Mouse (Mus musculus) lung, adult 2 months (tissue): ENCODE measurements around the gene Dner. TPM values are rescaled to one million over a fixed set of nuclear protein-coding genes. Genes with fewer than 3 reads are reported as not detected.
"Not testable (repeated sequence)": the region's sequence is repeated elsewhere in the genome, so short reads cannot be mapped to it uniquely, and the experiment has no call there.

Experiments
- DNase-seq: peaks from one replicate; pipeline ENCODE4 v3.0.0; 2022
- H3K4me1 ChIP-seq: fragments of 200-500 bp; 2 replicates; pipeline ENCODE4 v1.6.1; 2011; ENCODE audit warnings: low read length; ENCODE audit not compliant: control insufficient read depth, insufficient read depth
- H3K4me3 ChIP-seq: fragments of 200-500 bp; replicated peaks from 2 replicates; pipeline ENCODE3; 2011; ENCODE audit warnings: low read depth, mild to moderate bottlenecking, control low read depth, low read length; ENCODE audit errors: extremely low read depth
- CTCF ChIP-seq: fragments of 200-500 bp; IDR thresholded peaks from 2 replicates; pipeline ENCODE4 v1.5.1; 2011; ENCODE audit warnings: mild to moderate bottlenecking, low read length, control low read depth; ENCODE audit not compliant: insufficient read depth
- POLR2A ChIP-seq: fragments of 200-500 bp; IDR thresholded peaks from 2 replicates; pipeline ENCODE4 v1.6.1; 2011; ENCODE audit warnings: low read depth, mild to moderate bottlenecking, control low read depth, low read length, borderline replicate concordance; ENCODE audit errors: extremely low read depth
- whole genome bisulfite sequencing: fragments of 180-500 bp; shearing (Covaris S2); methylation state at CpG from one replicate; pipeline ENCODE4 v1.1.7; 2018; 5-methylcytosine and 5-hydroxymethylcytosine counted together
- polyA plus RNA-seq: library from polyadenylated mRNA; depleted of rRNA; stranded (reverse); fragments of >200 nt; gene quantifications from 2 replicates; pipeline ENCODE4 v1.2.3, GENCODE M21; 2012

Dner gene
- polyA plus RNA-seq, 1 experiment = 1.5 TPM

DNA sequence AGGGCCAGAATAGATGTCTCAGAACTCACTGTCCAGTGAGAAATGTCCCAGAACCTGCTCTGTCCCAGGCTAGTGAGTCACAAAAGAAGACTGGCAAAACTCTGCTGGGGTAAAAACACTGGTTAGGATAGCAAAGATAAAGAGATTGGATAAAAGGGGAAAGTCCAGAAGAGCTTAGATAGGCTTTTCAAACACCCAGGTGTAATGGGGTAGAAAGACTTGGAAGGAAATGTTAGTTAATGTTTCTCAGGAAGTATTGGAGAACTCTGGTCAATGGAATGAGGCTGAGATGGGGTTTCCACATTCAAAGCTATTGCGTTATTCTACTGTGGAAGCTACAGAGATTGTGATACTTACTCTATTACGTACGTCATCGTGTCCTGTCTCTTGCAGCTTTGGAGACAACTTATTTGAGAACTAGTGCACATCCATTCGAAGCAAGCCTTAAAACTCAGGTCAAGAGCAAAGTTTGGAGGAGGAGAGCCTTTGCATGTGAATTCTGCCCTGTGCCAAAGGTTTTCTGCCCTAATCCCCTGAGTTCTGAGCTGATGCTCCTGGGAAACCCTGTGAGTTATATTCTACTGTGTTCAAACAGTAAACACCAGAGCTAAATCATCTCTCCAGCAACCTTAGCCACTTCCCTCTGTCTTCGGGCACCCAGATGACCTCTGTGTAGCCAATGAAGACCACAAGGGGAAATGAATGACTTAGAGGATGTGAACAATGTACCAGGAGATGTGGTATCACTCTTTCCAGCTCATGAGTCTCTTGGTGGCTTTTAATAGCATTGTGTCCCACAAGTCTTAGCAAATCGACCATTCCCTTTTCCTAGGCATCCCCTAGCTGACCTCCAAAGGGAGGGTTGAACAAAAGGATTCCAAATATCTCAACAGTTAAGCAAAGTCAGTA lies 333.1 kb downstream of the Dner start:
- Histone ChIP-seq H3K4me3 (no peak overlapping the region), H3K4me1 (no peaks in the 10 kb centered on the region; the same call in 1 of the 2 replicates)
- no peak for DNase-seq
- no peak for TF ChIP-seq CTCF
- no peak for TF ChIP-seq POLR2A
- 72% methylated on average over 7 of the region's 7 CpGs for WGBS

GRCm38 (mm10) chr1:84362209-84362608 lies 333.8 kb downstream of the Dner start:
- H3K4me1 ChIP-seq = no peaks in the 10 kb centered on the region; the same call in 1 of the 2 replicates
- WGBS = 61% methylated on average over 1 of the region's 1 CpGs
- TF ChIP-seq POLR2A (no peak), CTCF (no peak)
- H3K4me3 ChIP-seq = no peak overlapping the region
- no peak for DNase-seq

GRCm38 (mm10) chr1:84361389-84361788 lies 334.6 kb downstream of the Dner start:
- Histone ChIP-seq H3K4me1 (no peaks in the 10 kb centered on the region; the same call in 1 of the 2 replicates), H3K4me3 (no peak overlapping the region)
- DNase-seq = no peak
- TF ChIP-seq CTCF = no peak
- no peak for TF ChIP-seq POLR2A
- 60% methylated on average over 3 of the region's 3 CpGs for WGBS

- TF ChIP-seq CTCF (no peak), POLR2A (no peak)
- DNase-seq = no peak
- 67% methylated on average over 6 of the region's 6 CpGs for WGBS
- no peaks in the 10 kb centered on the region; the same call in 1 of the 2 replicates for H3K4me1 ChIP-seq
- H3K4me3 ChIP-seq = no peak overlapping the region
Measured at GRCm38 (mm10) chr1:84359611-84360500, 336.2 kb downstream of the Dner start.

DNA sequence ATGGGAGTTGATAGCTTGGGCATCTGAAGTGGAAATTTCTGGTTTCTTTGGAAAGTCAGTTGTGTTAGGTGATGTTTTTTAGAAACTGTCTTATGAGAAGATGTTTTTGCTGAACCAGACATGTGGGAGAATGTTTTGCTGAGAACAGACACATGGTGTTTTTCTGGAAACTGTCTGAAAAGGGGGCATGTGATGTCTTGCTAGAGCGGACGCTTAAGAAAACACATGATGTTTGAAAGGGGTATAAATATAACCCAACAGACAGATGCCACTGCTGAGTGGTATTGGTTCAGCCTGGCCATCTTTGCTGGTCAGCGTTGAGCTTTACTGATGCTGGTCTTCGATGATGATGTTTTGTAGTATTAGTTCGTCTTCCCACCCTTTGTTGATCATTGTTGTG lies 338.8 kb downstream of the Dner start:
- WGBS = 78% methylated on average over 5 of the region's 5 CpGs
- no peak for DNase-seq
- no peaks in the 10 kb centered on the region; the same call in 1 of the 2 replicates for H3K4me1 ChIP-seq
- H3K4me3 ChIP-seq = no peak overlapping the region
- TF ChIP-seq CTCF = no peak
- no peak for TF ChIP-seq POLR2A

- WGBS = 81% methylated on average over 2 of the region's 2 CpGs
- Histone ChIP-seq H3K4me1 (no peaks in the 10 kb centered on the region), H3K4me3 (no peak overlapping the region)
- DNase-seq = no peak
- TF ChIP-seq CTCF (no peak), POLR2A (no peak)
Measured at GRCm38 (mm10) chr1:84350262-84350661, 345.8 kb downstream of the Dner start.

DNA sequence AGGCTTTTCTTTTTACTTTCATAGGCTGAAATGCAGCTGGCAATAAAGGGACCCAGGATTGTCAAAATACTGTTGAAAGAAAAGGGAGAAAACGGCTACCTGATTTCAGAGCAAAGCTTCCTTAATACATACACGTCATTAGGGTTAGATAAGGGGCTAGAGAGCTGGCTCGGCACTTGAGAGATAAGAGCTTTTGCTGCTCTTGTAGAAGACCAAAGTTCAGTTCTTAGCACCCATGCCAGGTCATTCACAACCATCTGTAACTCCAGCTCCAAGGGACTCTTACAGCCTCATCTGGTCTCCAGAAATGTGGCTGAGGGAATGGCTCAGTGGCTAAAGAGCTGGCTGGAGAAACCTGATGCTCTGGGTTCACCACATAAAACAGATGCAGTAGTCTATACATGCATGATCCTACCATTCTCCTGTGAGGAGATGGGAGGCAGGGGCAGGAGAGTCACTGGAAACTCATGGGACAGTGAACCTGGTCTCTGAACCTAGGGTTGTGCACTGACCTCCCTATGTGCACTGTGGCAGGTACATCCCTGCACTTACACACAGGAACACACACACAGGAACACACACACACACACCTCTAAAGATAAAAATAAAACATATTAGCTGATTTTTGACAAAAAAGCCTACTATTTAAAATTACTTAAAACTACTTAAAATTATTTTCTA lies 348.1 kb downstream of the Dner start:
- TF ChIP-seq POLR2A (no peak), CTCF (no peak)
- WGBS = 30% methylated on average over 3 of the region's 3 CpGs
- H3K4me1 ChIP-seq = no peaks in the 10 kb centered on the region
- H3K4me3 ChIP-seq = no peak overlapping the region
- no peak for DNase-seq

- not testable (repeated sequence) for DNase-seq, H3K4me3 ChIP-seq
- WGBS = 67% methylated on average over 3 of the region's 3 CpGs
Measured at GRCm38 (mm10) chr1:84332797-84333196, 363.2 kb downstream of the Dner start.

DNA sequence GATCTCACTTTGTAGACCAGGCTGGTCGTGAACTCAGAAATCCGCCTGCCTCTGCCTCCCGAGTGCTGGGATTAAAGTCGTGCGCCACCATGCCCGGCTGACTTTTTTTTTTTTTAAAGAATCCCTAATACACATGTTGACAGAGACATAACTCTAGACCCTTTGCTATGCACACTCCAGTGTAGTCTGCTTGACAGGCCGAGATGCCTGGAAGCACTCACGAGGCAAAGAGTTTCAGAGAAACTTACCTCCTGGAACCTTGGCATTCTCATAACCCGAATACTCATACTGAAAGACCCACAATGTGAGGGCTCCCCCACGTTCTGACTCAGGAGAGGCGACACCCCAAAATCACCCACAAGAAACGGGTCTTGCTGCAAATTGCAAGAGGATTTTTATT lies 364.2 kb downstream of the Dner start:
- not testable (repeated sequence) for DNase-seq
- WGBS = 86% methylated on average over 12 of the region's 12 CpGs

More at GRCm38 (mm10) chr1:84332797-84333196, 363.2 kb downstream of the Dner start:
- not testable (repeated sequence) for H3K4me1 ChIP-seq

GRCm38 (mm10) chr1:84325309-84325708 lies 370.7 kb downstream of the Dner start:
- 39% methylated on average over 3 of the region's 3 CpGs for WGBS
- TF ChIP-seq CTCF = no peak
- no peak for TF ChIP-seq POLR2A
- DNase-seq = no peak
- Histone ChIP-seq H3K4me1 (no peaks in the 10 kb centered on the region), H3K4me3 (no peak overlapping the region)

More for the DNA sequence above, 364.2 kb downstream of the Dner start:
- H3K4me3 ChIP-seq, H3K4me1 ChIP-seq: not testable (repeated sequence)
